9 mouse cellular contexts compared by ENCODE assay signal in the genomic region with DNA sequence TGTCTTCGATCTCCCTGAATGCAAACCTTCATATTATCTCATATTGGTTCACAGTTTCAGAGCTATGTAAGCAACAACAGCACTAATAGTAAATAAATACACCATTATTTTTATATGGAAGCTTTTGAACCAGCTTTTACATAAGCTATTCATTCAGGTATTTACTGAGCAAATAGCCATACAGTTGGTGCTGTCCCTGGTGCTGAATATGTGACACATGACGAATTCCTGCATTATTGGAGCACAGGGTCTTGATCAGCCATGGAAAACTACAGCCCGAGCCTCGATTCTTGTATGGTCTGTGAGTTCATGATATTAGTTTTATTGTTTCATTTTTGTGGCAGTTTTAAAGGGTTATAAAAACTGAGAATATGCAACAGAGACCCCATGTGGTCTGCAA.
DNase-seq lines count a peak whose midpoint lies in the region; ATAC-seq and TF ChIP-seq lines count a peak whose summit lies in the region.
"Had no signal": no experiment of that assay in that cellular context is flagged by ENCODE, and none has a peak within 500 bp of the region (broad histone marks: within the 10 kb centered on the region; RNA-seq: fewer than 3 reads in every experiment).

No protein-coding gene starts in this region.

- intact Hi-C loops in left cerebral cortex, postnatal 36 days (cut with DNase I) = no loop called here

- TF ChIP-seq CTCF in forebrain, postnatal 0 days (IDR thresholded peaks at IDR 0.05; ENCODE audit: low read depth) = no peak
- TF ChIP-seq CTCF in midbrain, postnatal 0 days (IDR thresholded peaks at IDR 0.05) = no peak

- WGBS in forebrain, embryonic 14.5 days = 62% methylated on average over 4 of the region's 4 CpGs
- 59% methylated on average over 4 of the region's 4 CpGs for WGBS in forebrain, postnatal 0 days
- 59% methylated on average over 4 of the region's 4 CpGs for WGBS in midbrain, postnatal 0 days
- WGBS in midbrain, embryonic 16.5 days = 68% methylated on average over 4 of the region's 4 CpGs
- 70% methylated on average over 4 of the region's 4 CpGs for WGBS in embryonic facial prominence, embryonic 10.5 days

- ATAC-seq in forebrain, embryonic 14.5 days = no peak
- no peak for ATAC-seq in forebrain, postnatal 0 days
- no peak for ATAC-seq in midbrain, postnatal 0 days (ENCODE audit: low FRiP score)
- ATAC-seq in midbrain, embryonic 16.5 days = no peak

- DNase-seq in forebrain, embryonic 14.5 days (ENCODE audit: low spot score) = peak; percentile 55
- DNase-seq in forebrain, postnatal 0 days = no peak
- peak; percentile 27 for DNase-seq in midbrain, postnatal 0 days (ENCODE audit: low spot score)
- peak; percentile 69 for DNase-seq in embryonic facial prominence, embryonic 10.5 days (ENCODE audit: low spot score)
- DNase-seq in splenic B cell, adult 2 months (ENCODE audit: low read depth, low spot score) = peak; percentile 41
- no peak for DNase-seq in right cerebral cortex, postnatal 36 days (ENCODE audit: low spot score in 2 of 2)
- no peak for DNase-seq in left cerebral cortex, postnatal 36 days (ENCODE audit: low spot score in 2 of 2)
- DNase-seq: cerebellum, adult 2 months had no signal

- H3K27ac ChIP-seq in forebrain, embryonic 14.5 days (ENCODE audit: low read depth, low read length) = no peak overlapping the region
- H3K27ac ChIP-seq in forebrain, postnatal 0 days (ENCODE audit: low read depth, low read length) = no peak overlapping the region
- H3K27ac ChIP-seq in midbrain, postnatal 0 days (ENCODE audit: low read depth, low read length) = no peak overlapping the region
- no peak overlapping the region for H3K27ac ChIP-seq in midbrain, embryonic 16.5 days (ENCODE audit: low read length)
- H3K27ac ChIP-seq in embryonic facial prominence, embryonic 10.5 days (replicated peaks) = no peak overlapping the region

- H3K9ac ChIP-seq in forebrain, embryonic 14.5 days (ENCODE audit: low read length) = no peak overlapping the region
- no peak overlapping the region for H3K9ac ChIP-seq in forebrain, postnatal 0 days
- H3K9ac ChIP-seq in midbrain, postnatal 0 days (replicated peaks; ENCODE audit: low read length, poor library complexity, severe bottlenecking) = no peak overlapping the region
- H3K9ac ChIP-seq in midbrain, embryonic 16.5 days (ENCODE audit: low read depth, low read length) = no peak overlapping the region

- no peaks in the 10 kb centered on the region for H3K9me3 ChIP-seq in forebrain, embryonic 14.5 days (replicated peaks; ENCODE audit: control insufficient read depth, low read length)
- no peaks in the 10 kb centered on the region for H3K9me3 ChIP-seq in forebrain, postnatal 0 days (ENCODE audit: low read length)
- H3K9me3 ChIP-seq in midbrain, postnatal 0 days (ENCODE audit: low read length) = no peaks in the 10 kb centered on the region
- no peaks in the 10 kb centered on the region for H3K9me3 ChIP-seq in midbrain, embryonic 16.5 days (replicated peaks; ENCODE audit: control insufficient read depth, low read length, poor library complexity, severe bottlenecking)
- no peaks in the 10 kb centered on the region for H3K9me3 ChIP-seq in embryonic facial prominence, embryonic 10.5 days

- no peaks in the 10 kb centered on the region for H3K4me1 ChIP-seq in forebrain, embryonic 14.5 days (ENCODE audit: control insufficient read depth, insufficient read depth, low read length)
- H3K4me1 ChIP-seq in forebrain, postnatal 0 days (ENCODE audit: insufficient read depth) = no peaks in the 10 kb centered on the region
- H3K4me1 ChIP-seq in midbrain, postnatal 0 days (ENCODE audit: insufficient read depth, low read length) = no peaks in the 10 kb centered on the region
- H3K4me1 ChIP-seq in midbrain, embryonic 16.5 days (ENCODE audit: control insufficient read depth, insufficient read depth, low read length) = no peaks in the 10 kb centered on the region
- no peaks in the 10 kb centered on the region for H3K4me1 ChIP-seq in embryonic facial prominence, embryonic 10.5 days

- H3K4me2 ChIP-seq in forebrain, embryonic 14.5 days (ENCODE audit: low read length) = no peak overlapping the region
- H3K4me2 ChIP-seq in forebrain, postnatal 0 days (ENCODE audit: low read depth) = no peak overlapping the region
- H3K4me2 ChIP-seq in midbrain, postnatal 0 days (ENCODE audit: low read depth, low read length, poor library complexity, severe bottlenecking) = no peak overlapping the region
- H3K4me2 ChIP-seq in midbrain, embryonic 16.5 days (ENCODE audit: low read length) = no peak overlapping the region

- no peaks in the 10 kb centered on the region for H3K36me3 ChIP-seq in forebrain, embryonic 14.5 days (ENCODE audit: control insufficient read depth, insufficient read depth, low read length)
- no peaks in the 10 kb centered on the region for H3K36me3 ChIP-seq in forebrain, postnatal 0 days (ENCODE audit: insufficient read depth)
- no peaks in the 10 kb centered on the region for H3K36me3 ChIP-seq in midbrain, postnatal 0 days (ENCODE audit: insufficient read depth, low read length)
- H3K36me3 ChIP-seq in midbrain, embryonic 16.5 days (ENCODE audit: control insufficient read depth, insufficient read depth, low read length) = no peaks in the 10 kb centered on the region
- no peaks in the 10 kb centered on the region for H3K36me3 ChIP-seq in embryonic facial prominence, embryonic 10.5 days (replicated peaks)
- no peaks in the 10 kb centered on the region for H3K36me3 ChIP-seq in splenic B cell, adult 2 months (ENCODE audit: control insufficient read depth, insufficient read depth, low read length, poor library complexity, severe bottlenecking)

- H3K27me3 ChIP-seq in forebrain, embryonic 14.5 days (replicated peaks; ENCODE audit: control insufficient read depth, insufficient read depth, low read length) = no peaks in the 10 kb centered on the region
- no peaks in the 10 kb centered on the region for H3K27me3 ChIP-seq in forebrain, postnatal 0 days (ENCODE audit: insufficient read depth, low read length)
- no peaks in the 10 kb centered on the region for H3K27me3 ChIP-seq in midbrain, postnatal 0 days (ENCODE audit: insufficient read depth, low read length)
- H3K27me3 ChIP-seq in midbrain, embryonic 16.5 days (ENCODE audit: control insufficient read depth, insufficient read depth, low read depth, low read length) = no peaks in the 10 kb centered on the region
- H3K27me3 ChIP-seq in embryonic facial prominence, embryonic 10.5 days (replicated peaks; ENCODE audit: low read depth, poor library complexity, severe bottlenecking) = no peaks in the 10 kb centered on the region
- H3K27me3 ChIP-seq in splenic B cell, adult 2 months (ENCODE audit: control insufficient read depth, insufficient read depth, low read length, poor library complexity, severe bottlenecking) = no peaks in the 10 kb centered on the region

- no peak overlapping the region for H3K4me3 ChIP-seq in forebrain, embryonic 14.5 days (ENCODE audit: low read depth, low read length)
- H3K4me3 ChIP-seq in forebrain, postnatal 0 days (ENCODE audit: low read depth, low read length) = no peak overlapping the region
- no peak overlapping the region for H3K4me3 ChIP-seq in midbrain, postnatal 0 days (ENCODE audit: low read depth, low read length)
- H3K4me3 ChIP-seq in midbrain, embryonic 16.5 days (ENCODE audit: low read depth, low read length) = no peak overlapping the region
- no peak overlapping the region for H3K4me3 ChIP-seq in embryonic facial prominence, embryonic 10.5 days

Comparison
In these comparisons a context has a peak if more than half of its experiments do, and no peak if none do; other contexts are left out.
1. DNase-seq: peak in forebrain, embryonic 14.5 days (single experiment), midbrain, postnatal 0 days (single experiment), embryonic facial prominence, embryonic 10.5 days (single experiment) and splenic B cell, adult 2 months (single experiment); none in forebrain, postnatal 0 days (single experiment), right cerebral cortex, postnatal 36 days (0 of 2) and left cerebral cortex, postnatal 36 days (0 of 2).